Mouse (Mus musculus) frontal cortex, postnatal 10 days (tissue): ENCODE results near the gene Ttf1.

Source experiments
- DNase-seq, 2 experiments: peaks; one replicate each; pipeline ENCODE4 v3.0.0; 2022; ENCODE audit warnings: low spot score in 2 of 2, mixed read lengths in 1 of 2

The Ttf1 gene

DNA sequence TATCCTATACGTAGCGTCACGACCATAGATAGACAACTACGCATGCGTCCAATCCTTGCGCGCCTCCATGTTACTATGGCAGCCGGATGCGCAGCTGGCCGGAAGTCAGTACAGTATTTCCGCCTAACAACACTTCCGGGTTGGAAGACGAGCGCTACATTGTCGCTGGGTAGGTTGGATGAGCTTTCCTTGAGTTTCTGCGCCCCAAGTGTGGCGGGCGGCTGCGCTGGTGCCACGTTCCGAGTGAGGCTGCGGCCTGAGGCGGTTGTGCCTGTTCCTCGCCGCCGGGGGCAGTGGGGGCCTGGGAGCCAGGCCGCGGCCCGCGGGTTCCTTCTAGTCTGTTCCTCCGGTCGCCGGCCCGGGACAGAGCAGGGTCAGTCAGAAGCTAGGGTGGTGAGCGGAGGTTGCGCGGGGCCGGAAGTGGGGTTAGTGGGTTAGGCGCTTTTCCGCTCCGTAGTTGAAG is at the start of gene Ttf1:
Gene Ttf1, plus strand, starts transcription at position 128 of the 463 bp plus-strand sequence.
- peak; percentile 86 to 87 for DNase-seq

DNA sequence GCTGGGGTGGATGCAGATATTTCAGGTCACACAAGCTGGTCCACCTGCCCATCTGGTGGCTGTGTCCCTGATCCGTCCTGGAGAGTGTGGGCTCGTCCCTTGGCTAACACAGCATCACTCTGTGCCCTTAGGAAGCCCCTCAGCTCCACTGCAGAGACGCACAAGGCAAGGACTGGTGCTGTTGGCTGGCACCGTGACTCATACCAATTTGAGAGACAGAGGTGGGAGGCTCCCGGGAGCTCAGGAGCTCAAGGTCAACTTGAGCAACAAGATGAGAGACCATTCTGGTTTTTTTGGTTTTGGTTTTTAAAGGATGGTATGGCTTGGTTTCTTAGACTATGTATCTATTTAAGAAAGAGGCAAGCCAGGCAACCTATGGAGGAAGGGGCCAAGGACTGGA is 47.5 kb upstream of the Ttf1 start:
- DNase-seq = no peak

DNA sequence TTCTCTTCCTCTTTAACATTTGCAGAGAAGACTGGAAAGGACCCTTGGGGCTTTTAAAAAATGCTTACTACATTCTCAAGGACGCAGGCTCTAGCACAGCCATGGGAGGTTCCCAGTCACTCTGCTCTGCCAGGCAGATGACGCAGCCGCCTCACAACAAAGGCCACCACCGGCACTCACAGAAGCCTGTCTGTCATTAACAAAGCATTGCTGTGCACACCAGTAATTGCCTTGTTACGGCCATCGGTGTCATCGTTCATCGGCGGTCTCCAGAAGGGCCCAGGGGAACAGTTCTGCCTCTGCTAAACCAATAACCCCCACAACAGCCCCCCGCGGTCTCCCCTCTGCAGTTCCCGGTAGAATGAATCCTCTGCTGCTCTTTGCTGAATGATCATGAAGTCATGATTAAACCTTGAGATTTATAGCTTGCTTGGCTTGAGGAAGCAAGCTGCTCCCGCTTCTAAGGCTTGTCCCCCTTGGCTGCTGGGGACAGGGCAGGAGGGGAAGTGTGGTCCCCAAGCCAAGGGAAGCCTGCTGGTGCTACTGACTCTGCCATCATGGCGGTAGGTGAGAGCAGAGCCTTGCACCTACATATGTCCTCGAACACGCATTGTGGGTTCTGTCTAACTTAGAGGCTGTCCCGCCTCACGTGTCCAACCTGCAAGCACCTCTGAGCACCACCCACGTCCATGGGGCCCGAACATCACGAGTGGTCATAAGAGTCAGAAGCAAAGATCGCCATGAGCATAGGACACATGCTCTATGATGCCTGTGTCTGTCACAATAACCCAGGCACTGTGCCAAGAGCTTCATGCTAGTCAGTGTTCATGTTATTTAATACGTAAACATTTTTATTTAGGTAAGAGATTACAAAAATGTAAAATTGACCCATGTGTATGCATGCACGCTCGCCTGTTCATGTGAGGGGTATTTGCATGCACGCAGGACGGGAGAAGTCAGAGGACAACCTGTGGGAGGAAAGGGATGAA is 43.2 kb upstream of the Ttf1 start:
- DNase-seq = no peak

DNA sequence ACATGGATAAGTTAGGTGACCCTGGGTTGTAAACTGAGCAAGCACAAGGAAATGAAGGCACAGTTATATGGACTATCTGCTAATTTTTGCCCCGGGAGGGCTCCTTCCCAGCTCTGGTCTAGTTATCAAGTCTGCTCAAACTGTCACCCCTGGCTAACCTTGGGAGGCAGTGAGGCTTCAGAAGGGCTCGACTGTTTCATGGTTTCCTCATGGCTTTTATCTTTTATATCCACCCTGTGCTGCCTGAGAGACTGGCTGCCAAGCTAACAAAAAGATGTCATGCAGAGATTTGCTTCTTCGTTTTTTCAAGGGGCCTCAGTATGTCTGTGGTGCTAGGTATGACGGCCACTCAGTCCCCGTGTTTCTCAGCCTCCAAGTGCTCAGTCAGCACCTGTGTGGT is 41.4 kb upstream of the Ttf1 start:
- DNase-seq = no peak

DNA sequence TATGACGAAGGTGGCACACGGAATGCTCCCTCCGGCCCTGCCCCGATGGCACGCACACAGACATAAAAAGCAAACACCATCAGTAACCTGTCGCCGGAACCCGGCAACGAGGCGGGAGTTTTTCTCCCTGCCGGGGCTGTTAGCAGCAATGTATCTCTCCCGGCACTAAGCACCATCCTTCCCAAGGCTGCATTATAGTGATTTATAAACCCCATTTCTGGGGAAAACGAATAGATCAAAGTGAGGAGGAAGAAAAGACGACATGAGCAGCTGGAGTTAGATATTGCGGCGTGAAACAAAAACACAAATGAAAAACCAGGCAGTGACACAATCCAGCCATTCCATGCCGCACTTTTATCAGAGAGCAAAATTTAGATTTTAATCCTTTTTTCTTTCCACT is 39.0 kb upstream of the Ttf1 start:
- no peak for DNase-seq

DNA sequence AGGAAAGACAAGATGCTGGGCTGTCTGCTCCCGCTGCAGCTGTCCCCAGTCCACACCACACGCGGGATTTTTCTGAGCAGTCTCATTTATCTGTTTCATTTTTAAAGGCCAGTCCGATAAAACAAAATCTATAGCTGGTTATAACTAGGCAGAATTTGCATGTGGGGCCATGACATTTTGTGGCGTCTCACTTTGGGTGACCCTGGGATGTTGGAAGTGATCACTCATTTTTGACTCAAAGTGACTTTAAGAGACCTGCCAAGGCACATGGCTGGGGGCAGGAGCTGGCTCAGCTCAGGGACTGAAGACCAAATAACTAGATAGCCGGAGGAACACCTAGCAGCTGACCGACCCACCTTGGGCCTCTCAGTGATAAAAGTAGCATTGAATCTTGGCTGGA is 37.1 kb upstream of the Ttf1 start:
- DNase-seq = no peak

DNA sequence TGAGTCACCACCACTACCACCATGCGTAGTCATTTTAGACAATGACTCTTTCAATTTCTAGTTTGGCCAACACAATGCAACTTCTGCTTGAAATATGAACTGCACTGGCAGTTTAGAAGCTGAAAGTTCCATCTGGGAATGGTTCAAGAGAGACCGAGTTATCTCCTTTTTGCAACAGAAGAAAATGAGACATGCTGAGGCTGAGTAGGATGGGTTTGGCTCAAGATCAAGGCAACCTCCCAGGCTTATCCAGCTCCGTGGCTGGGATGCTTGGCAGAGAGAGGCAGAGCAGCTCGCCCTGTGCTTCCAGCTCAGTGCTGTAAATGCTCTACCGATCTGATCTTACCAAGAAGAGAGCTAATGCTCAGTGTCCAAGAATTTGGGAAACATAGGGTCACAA is 34.8 kb upstream of the Ttf1 start:
- peak in 1 of 2 experiments; percentile 8 for DNase-seq

DNA sequence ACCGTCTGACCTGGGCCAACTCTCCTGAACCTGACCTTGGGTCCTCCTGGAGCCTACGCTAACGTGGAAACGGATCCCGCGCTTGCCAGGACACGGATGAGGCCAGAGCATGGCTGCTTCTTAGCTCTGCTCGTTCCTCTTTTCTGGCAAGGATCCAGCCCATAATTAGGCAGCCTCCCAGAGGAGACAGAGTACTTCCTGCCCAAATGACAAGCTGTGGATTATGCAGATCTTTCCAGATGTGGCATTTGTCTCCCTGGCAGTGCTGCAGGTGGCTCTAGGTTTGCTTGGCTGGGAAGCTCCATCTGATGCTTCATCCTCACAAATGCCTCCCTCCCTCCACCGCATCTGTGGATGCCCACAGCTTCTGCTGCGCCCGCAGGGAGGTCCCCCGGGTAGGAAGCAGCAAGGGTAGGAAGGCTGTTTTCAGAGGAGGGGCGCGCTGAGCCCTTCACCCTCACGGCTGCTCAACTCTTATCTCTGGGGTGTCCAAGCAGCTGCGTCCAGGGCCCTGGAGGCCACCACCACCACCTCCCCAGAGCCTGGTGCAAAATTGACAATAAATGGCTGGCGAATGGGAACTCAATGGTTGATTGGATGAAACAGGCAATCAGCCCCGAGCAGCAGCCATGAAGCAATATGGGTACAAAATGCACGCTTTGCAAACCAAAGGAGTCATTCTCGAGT is 29.9 kb upstream of the Ttf1 start:
- peak in 1 of 2 experiments; percentile 11 for DNase-seq

DNA sequence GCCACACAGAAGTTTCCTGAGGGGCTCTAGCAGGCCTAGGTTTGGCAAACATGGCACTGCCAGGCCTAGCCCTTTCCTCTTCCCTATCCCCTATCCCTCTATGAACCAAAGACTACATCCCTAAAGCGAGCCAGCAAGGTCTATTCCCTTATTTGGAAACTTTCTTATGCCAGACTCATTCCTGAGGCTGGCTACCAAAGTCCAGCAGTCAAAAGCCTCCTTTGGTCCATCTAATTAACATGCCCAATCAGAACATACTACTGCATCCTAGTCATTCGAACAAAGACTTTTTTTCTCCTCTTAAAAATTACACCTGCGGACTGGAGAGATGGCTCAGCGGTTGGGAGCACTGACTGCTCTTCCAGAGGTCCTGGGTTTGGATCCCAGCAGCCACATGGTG is 28.1 kb upstream of the Ttf1 start:
- no peak for DNase-seq

DNA sequence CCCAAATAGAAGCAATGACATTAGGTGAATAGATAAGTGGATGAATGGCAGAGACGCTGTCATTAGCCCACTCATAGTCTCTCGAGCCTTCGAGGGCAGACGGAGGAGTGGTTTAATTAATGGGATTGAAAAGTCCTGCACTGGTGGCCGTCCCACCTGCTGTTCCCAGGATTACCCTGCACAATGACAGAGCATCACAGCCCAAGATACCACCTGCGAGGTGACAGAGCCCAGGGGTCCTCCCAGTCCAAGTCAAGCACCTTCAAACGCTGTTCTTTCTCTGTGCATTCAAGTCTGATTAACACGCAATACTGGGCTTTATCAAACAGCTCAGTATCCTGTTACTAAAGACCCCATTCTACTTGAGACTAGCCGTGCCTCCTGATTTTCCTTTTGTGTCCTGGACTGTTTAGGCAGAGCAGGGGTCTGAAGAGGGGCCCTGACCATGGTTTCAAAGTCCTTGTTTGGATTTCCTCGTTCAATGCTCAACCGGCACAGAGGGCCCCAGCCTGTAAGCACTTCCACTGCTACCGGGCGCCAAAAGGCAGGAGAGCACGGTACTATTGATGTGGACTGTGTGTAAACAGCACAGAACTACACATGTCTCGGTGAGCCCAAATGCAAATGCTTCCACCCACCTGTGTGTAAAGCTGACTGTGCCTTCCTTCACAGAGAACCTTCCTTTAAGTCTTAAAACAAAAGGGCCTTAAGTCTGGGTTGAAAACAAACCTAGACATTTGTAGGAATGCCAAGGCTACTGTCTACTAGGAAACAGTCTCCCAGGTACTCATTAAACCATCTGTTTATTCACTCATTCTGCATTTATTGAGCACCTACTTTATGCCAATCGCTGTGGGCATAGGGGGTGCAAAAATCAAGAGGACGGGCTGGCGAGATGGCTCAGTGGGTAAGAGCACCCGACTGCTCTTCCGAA is 25.3 kb upstream of the Ttf1 start:
- DNase-seq = no peak

DNA sequence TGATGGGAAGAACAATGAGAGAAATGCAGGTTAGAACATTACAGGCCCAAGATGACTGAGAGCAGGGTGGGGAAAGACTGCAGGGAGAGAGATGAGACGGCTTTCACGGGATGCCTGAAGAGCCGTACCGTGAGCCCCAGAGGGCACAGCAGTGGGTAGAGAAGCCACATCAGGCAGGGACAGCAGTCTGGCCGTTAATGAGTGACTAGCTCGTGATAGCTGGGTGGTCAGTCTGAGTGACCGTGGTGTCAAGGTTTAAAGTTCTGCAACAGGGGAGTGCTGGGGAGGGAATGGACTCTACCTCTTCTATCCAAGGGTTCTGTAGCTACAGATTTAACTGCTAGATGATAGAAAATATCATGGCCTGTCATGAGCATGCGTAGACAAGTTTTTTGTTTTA is 24.4 kb upstream of the Ttf1 start:
- DNase-seq = no peak

DNA sequence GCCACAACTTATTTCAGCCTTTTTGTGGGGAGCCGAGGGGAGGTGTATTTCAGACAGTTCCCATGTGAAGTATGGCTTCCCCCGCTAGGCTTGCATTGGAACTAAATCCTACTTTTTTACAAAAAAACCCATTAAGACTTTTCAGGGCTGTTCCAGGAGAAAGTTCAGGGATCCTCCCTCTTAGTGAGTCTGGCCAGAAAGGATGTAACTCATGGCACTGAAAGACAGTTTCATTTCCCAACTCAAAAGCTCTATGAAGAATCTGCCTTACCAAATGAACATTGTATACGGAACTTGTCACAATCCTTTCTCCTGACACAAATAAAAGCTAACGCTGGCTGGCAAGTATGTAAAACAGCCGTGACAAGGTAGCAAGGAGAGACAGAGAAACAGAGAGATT is 20.3 kb upstream of the Ttf1 start:
- DNase-seq = no peak

DNA sequence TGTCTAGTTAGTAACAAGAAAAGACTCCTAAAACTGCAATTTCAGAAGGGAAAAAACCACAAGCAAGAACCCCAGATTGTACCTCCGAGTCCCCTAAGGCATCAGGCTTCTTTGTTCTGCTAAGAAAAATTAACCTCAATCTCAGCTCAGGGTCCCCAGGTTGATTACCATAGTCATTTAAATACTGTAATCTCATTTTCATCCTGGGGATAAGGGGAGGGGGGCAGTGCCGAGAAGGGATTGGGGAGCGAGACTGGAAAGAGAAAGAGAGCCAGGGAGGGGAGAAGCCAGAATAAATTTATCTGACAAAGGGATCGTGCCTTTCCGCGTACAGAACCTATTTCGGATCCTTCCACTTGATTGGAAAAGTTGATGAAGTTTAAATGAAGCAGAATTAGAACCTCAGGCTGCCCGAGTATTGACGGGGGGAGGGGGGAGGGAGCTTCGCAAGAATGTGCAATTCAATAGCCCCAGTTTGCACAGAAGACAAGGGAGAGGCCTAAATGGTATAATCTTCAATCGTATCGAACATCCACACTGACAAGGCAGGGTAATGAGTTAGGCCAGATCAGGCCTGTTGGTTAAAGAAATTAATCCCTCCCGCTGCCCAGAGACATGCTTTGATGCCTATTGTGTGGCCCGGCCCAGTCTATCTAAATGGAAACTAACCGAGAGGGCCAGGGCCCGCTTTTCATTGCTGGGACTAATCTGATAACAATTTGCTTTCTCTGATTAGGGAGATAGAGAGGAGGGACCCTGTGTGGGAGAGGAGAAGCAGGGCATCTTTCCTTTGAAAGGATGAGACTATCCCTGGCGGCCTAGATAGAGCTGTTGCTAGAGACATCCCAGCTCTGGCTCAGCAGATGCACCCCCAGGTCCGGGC is 19.2 kb upstream of the Ttf1 start:
- no peak for DNase-seq

DNA sequence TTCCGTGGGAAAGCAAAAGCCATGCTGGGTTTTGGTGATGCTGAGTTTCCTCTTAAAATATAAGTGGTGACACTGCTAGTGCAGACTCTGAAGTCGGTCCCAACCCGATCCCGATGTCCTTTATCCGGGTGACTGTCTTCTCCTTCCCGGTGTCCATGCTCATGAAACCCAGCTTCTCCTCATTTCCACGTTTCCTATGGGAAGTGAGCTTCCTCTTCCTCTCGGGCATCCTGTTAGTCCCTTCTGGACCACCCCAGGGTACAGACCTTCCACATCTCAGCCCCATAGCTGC is 18.6 kb upstream of the Ttf1 start:
- no peak for DNase-seq

DNA sequence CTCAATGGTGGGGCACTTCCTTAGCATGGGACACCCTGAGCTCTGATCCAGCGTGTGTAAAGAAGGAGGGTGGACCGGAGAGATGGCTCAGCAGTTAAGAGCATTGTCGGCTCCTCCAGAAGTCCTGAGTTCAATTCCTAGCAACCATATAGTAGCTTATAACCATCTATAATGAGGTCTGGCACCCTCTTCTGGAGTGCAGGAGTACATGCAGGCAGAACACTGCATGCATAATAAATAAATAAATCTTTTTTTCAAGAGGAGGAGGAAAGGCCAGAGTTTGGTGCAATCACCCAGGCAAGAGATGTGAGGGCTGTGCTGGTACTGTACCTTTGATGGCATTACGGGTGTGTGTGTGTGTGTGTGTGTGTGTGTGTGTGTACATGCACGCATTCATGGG is 17.9 kb upstream of the Ttf1 start:
- DNase-seq = no peak

DNA sequence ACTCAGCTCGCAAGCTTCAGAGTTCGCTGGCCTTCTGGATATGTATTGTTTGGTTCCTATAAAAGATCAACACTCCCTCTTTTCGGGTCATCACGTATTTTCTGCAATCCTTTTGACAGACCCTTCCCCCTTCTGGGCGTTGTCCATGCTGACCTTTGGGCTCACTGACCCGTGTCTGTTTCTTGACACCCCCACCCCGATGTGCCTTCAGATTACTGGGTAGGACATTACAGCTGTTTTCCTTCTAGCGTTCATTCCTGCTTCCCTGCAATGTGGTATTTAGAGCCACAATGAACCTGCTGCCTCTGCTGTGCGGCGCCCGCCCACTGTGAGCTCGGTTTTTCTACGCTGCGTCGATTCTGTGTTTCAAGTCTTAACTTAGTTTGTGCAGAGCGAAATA is 13.9 kb upstream of the Ttf1 start:
- DNase-seq = no peak

DNA sequence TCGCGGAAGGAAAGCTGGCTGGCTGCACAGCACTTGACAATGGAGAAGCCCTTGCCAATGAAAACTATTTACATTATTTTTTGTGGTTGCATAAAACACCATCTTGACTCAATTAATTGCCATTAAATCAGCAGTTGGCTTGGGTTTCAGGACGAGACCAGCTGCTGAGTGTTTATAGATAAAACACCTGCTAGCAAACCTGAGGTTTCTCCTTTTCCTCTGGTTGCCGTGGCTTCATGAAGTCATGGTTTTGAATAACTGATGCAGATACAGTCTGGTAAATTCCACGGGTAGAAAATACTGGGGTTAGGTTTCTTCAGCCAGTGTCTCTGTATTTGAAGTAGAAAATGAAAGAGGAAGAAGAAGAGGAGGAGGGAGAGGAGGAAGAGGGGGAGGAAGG is 8.1 kb upstream of the Ttf1 start:
- no peak for DNase-seq

DNA sequence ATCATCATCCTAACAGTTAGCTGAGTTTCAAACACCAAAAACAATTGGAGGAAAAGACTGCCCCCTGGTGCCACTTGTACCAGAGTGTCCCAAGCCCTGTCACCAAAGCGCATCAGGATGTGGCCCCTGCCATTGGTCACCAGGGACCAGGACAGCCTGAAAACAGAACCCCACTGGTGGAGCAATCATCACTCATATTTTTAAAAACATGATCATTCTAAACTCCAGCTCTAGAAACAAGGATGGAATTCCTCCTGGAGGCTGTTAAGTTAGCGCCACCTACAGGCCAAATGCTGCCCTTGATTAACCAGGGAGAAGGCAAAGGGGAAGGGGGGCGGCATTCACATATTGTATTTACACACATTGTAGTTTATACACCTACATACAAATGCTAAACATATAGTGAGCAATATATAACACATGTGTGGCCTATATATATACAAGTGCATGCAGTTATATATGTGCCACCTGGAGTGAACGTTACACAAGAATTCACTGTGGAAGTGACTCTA is 7.1 kb upstream of the Ttf1 start:
- DNase-seq = peak in 1 of 2 experiments; percentile 34

DNA sequence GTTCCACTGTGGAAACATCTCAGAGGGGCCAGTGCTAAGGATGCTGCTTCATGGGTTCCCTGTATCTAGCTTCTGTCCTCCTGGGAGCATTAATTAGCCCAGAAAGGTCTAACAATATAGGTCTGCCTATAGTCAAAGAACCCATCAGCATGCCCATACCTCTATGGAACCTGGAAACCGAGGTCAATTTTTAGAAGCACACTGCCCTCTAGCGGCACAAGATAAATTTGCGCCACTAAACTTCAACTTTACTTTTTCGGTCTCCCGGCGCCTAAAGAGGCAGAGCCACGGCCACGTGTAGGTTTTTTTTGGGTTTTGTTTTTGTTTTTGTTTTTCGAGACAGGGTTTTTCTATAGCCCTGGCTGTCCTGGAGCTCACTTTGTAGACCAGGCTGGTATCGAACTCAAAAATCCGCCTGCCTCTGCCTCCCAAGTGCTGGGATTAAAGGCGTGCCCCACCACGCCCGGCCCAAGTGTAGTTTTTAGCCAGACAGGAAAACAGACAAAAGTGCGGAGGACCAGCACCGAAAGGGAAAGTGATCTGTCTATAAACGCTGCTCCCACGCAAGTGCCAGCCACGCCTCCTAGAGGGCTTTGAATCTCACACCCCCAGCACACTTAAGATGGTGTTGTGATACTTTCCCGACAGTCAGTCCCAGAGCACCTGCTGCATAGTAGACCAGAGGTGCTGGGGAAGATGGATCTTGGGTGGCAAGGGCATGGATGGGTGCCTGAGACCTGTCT is 6.1 kb upstream of the Ttf1 start:
- peak; percentile 14 to 47 for DNase-seq

DNA sequence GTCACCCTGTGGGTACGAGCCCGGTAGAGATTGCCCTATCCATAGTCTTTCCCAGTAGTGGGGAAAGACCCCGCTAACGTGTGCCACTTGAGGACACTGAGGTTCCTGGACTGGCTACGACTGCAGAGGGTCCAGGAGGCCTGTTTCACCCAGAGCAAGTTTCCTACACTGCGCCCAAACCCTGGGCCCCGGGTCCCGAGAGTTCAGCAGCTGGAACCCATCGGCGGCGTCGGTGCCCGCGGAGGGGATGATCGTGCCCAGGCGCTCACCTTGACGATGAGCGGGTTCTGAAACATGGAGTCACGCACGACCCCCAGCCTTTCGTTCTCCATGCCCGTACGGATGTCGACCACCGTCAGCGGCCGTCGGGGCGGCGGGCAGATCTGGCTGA is 5.5 kb upstream of the Ttf1 start:
- DNase-seq = peak in 1 of 2 experiments; percentile 8
